Mouse (Mus musculus) urinary bladder, adult 18-20 months (tissue): ENCODE data around the gene Rgcc.

Experiments used
- DNase-seq, 2 experiments: peaks; one replicate each; pipeline ENCODE4 v3.0.0; 2022; ENCODE audit warnings: low spot score in 2 of 2, mixed read lengths in 2 of 2

Gene Rgcc

GRCm38 (mm10) chr14:79241656-79242385 is 59.6 kb downstream of the Rgcc start:
- DNase-seq: no peak

- DNase-seq: no peak
These were observed 60.3 kb downstream of the Rgcc start for GRCm38 (mm10) chr14:79241057-79241570.

- no peak for DNase-seq
These were observed 62.0 kb downstream of the Rgcc start for GRCm38 (mm10) chr14:79239402-79239801.
